Mouse (Mus musculus) T-helper 2 cell (primary cell): Measurements from ENCODE around the gene Cyp2c40.
"Not testable (repeated sequence)": the region's sequence is repeated elsewhere in the genome, so short reads cannot be mapped to it uniquely, and the experiment has no call there.

Experiments
- in situ Hi-C: fragments of 300-600 bp; cut with MboI, MseI; formaldehyde crosslinking; loops from one replicate; pipeline ENCODE4 v1.15.1; 2025; ENCODE audit warnings: high pct_unique_total_duplicates

The Cyp2c40 gene

DNA sequence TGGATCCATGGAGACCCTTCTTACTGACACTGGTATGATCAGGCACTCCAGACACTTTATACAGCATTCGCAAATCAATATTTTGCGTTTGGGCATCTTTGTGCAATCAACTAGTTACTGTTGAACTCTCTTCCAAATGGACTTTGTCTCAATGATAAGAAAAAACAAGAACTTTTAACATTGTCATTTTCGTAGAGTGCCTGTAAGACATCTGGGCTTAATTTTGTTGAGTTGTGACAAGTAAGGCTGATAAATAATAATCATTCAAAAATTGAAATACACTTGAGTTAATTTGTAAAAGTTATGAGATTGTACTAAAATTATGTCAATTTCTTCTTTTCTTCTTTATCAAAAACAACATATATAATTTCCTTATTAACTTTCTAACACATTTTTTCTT lies at the start of gene Cyp2c40:
Cyp2c40 (minus strand) TSS at position 101 of the 400 bp plus-strand sequence.
- in situ Hi-C loops, result not testable (repeated sequence)

DNA sequence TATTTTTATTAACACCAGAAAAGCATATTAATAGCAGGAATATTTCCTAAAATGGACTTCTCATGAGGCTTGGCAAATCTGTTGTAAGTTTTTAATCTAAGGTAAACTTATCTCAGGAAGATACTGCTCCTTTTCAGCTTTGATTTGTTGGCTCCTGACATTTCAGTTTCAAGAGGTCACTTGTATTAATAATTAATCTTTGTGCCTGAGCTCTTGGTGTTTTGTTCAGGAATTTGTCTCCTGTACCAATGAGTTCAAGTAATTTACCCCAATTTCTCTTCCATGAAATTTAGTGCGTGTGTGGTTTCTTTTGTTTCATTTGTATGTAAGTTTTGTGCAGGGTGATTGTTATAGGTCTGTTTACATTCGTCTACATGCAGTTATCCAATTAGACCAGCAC lies 8.3 kb upstream of the Cyp2c40 start:
- in situ Hi-C loops, result not testable (repeated sequence)

DNA sequence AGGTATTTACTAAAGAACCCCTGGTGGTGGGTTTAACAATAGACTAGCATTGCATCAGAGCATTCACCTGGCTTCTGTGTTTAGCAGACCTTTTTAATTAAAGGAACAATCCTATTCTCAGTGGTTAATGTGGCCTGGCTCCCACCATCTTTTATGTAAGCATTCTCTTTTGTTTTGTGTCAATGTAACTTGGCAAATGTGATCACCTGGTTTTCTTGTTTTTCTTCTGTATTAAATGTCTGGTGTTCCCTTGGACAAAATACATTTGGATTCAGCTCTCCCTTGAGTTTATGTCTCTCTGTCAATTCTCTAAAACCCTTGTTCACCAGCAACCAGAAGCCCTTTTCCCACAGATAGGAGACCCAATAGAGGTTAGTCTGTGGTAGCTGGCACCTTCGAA lies 3.8 kb upstream of the Cyp2c40 start:
- in situ Hi-C loops, result not testable (repeated sequence)

DNA sequence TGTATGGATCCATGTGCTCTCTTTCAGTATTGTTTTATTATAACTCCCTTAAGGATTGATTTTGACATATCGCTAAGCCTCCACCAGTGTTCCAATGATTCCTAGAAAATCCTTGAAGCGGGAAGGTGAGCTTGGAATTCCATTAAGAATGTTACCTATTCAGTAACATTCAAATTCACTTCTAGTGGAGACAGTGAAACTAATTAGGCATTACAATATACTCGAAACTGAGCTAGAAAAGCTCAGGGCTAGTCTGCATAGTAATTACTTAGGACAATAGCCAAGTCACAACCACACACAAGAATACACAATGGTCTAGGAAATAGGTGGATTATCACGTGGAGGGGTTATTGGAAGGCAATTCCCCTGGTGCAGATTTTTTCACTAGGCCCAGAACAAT lies 3.4 kb upstream of the Cyp2c40 start:
- in situ Hi-C loops, result not testable (repeated sequence)

DNA sequence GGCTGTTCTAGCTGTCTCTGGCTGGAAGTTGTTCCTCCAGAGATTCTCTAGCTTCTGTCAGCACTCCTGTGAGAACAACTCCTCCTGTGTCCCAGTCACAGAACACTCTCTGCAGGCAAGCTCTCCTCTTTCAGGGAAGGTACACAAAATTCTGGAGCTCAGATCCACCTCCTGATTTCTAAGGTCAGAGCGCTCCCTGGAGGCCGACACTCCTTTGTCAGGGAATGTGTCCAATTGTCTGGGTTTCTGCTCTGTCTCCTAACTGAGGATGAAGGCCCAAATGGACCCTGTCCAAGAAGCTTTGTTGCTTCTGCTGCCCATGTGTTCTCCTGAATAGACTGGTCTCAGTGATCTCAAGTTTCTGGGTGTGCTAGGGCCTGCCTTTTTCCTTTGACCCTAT lies 27.2 kb downstream of the Cyp2c40 start:
- in situ Hi-C loops, result not testable (repeated sequence)

DNA sequence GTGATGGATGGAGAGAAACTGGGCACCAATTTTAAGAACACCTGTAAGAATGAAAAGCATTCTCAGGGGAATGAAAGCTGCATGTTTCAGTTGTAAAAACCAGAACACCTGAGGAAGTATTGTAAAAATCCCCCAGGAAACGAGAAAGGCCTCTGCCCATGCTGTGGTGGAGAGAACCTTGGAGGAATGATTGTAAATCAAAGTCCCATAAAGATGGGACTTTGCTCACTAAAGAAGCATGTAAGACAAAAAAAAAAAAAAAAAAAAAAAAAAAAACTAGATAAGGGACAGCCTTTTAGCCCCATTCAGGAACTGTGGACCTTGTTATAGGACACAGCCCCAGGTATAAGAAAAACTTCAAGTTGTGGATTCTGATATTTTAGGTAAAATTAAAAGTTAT lies 67.3 kb downstream of the Cyp2c40 start:
- in situ Hi-C loops, result no loop called here

DNA sequence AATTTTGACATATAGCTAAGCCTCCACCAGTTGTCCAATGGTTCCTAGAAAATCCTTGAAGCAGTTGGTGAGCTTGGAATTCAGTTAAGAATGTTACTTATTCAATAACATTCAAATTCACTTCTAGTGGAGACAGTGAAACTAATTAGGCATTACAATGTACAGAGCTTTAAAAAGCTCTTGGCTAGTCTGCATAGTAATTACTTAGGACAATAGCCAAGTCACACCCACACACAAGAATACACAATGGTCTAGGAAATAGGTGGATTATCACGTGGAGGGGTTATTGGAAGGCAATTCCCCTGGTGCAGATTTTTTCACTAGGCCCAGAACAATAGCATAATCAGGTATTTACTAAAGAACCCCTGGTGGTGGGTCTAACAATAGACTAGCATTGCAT lies 68.3 kb downstream of the Cyp2c40 start:
- in situ Hi-C loops, result not testable (repeated sequence)

DNA sequence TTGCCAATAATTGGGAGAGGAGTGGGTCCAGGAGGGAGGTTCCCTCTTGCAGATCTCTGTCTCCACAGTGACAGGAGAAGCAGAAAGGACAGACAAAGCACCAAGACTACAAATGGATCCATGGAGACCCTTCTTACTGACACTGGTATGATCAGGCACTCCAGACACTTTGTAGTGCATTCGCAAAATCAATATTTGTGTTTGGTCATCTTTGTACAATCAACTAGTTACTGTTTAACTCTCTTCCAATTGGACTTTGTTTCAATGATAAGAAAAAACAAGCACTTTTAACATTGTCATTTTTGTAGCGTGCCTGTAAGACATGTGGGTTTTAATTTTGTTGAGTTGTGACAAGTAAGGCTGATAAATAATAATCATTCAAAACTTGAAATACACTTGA lies 71.7 kb downstream of the Cyp2c40 start, which contains the start of gene Cyp2c68:
Cyp2c68 (minus strand) TSS at position 135 of the 400 bp plus-strand sequence.
- in situ Hi-C loops, result no loop called here
